Mouse (Mus musculus) 3134 (cell line): ENCODE results near the gene Pgghg.

Experiments used
- DNase-seq: peaks from one replicate; pipeline ENCODE4 v3.0.0-alpha.2; 2011; ENCODE audit warnings: low spot score; ENCODE audit not compliant: insufficient read length; ENCODE audit errors: extremely low read depth

Gene Pgghg

DNA sequence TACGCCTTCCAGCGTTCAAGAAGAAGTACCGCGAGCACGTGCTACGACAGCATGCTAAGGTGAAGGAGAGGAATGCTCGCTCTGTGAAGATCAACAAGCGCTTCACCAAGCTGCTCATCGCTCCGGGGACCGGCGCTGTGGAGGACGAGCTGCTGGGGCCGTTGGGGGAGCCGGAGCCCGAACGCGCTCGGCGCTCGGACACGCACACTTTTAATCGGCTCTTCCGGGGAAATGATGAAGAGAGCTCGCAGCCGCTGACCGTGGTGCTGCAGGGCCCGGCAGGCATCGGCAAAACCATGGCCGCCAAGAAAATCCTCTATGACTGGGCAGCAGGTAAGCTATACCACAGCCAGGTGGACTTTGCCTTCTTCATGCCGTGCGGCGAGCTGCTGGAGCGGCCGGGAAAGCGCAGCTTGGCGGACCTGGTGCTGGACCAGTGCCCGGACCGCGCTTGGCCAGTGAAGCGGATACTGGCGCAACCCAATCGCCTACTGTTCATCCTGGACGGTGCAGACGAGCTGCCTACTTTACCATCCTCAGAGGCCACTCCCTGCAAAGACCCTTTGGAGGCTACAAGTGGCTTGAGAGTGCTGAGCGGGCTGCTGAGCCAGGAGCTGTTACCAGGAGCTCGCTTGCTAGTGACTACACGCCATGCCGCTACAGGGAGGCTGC lies 18.7 kb upstream of the Pgghg start:
- DNase-seq: no peak

DNA sequence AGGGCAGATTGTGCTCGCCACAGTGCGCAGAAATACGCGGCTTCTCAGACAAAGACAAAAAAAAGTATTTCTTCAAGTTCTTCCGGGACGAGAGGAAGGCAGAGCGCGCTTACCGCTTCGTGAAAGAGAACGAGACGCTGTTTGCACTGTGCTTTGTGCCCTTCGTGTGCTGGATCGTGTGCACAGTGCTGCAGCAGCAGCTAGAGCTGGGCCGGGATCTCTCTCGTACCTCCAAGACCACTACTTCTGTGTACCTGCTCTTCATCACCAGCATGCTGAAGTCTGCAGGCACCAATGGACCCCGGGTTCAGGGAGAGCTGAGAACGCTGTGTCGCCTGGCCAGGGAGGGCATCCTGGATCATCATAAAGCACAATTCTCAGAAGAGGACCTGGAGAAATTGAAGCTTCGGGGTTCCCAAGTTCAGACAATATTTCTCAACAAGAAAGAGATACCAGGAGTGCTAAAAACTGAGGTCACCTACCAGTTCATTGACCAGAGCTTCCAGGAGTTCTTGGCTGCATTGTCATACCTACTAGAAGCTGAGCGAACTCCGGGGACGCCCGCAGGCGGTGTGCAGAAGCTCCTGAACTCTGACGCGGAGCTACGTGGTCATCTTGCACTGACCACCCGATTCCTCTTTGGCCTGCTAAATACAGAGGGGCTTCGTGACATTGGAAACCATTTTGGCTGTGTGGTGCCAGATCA lies 18.0 kb upstream of the Pgghg start:
- no peak for DNase-seq

- DNase-seq: no peak
These were observed 14.0 kb upstream of the Pgghg start for GRCm38 (mm10) chr7:140927181-140927580.

- DNase-seq: no peak
These were observed 2.8 kb upstream of the Pgghg start for GRCm38 (mm10) chr7:140938436-140938835.

DNA sequence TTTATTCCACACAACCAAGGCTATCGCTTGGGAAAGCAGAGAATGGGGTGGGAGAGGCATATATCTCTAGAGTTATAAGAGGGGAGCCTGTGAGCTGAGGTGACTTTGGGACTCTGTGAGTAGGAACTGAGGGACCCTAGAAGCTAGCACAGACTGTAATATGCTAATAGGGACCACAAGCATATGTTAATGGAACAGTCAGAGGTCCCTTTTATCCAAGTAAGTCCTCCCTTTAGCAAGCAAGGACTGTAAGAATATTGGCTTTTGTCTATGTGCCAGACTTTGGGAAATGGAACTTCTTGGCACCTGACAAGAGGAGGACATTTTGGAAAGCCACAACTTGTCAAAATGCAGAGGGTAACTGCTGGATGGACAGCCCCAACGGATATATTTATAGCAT lies 2.3 kb upstream of the Pgghg start:
- no peak for DNase-seq

DNA sequence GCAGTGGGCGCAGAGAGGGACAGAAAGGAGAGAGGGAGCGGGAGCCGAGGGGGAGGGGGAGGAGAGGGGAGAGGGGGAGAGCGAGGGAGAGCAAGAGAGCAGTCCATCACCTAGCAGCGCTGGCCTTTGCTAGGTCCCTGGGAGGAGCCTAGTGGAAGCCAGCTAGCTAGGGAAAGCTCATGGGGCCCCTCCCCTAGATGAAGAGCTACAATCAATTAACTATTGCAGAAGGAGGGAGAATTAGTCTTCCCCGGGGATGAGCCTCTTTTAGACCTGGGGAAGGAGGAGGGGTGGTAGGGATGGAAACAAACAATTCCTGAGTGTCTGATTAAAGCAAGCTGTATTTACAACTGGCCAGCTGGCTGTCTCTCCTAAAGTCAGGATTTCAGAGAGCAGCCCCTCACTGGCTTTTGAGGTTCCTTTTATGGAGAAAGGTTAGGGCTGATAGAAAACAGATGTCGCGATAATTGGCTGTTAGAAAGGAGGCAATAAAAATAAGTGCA lies 1.5 kb upstream of the Pgghg start:
- no peak for DNase-seq

DNA sequence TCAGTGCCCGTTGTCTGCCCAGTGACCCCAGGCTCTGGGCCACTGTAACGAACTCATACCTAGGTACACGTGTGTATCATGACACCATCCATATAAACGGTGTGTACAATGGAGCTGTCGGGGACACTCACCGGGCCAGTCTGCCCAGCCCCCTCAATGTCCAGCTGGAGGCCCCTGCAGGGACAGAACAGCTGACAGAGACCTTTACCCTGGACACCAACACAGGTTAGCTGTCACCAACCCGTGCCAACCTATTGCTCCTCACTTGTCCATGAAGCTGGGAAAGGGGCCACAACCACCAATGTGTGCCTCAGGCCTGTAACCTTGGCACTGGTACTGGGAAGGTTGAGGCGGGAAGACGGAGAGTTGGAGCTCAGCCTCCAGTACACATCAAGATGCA lies 1.1 kb downstream of the Pgghg start:
- no peak for DNase-seq

GRCm38 (mm10) chr7:140942811-140943210 lies 1.6 kb downstream of the Pgghg start:
- DNase-seq: no peak

GRCm38 (mm10) chr7:140943356-140943755 lies 2.2 kb downstream of the Pgghg start:
- DNase-seq: no peak

GRCm38 (mm10) chr7:140944236-140944635 lies 3.0 kb downstream of the Pgghg start:
- no peak for DNase-seq

GRCm38 (mm10) chr7:140945247-140945646 lies 4.1 kb downstream of the Pgghg start:
- DNase-seq: no peak

DNA sequence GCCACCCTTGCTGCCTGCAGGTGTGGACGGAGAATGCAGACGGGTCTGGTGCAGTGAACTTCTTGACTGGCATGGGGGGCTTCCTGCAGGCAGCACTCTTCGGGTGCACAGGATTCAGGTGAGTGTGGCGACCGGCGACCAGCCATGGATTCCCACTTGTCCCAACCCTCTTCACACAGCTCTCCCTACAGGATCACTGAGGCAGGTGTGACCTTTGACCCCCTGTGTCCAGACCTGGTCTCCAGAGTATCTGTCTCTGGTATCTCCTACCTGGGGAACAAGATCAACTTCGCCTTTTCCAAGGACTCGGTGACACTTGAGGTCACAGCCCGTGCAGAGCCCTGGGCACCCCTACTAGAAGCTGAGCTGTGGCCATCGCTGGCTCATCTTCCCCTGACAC lies 5.1 kb downstream of the Pgghg start:
- no peak for DNase-seq

- no peak for DNase-seq
These were observed 5.8 kb downstream of the Pgghg start for GRCm38 (mm10) chr7:140946980-140947379.

DNA sequence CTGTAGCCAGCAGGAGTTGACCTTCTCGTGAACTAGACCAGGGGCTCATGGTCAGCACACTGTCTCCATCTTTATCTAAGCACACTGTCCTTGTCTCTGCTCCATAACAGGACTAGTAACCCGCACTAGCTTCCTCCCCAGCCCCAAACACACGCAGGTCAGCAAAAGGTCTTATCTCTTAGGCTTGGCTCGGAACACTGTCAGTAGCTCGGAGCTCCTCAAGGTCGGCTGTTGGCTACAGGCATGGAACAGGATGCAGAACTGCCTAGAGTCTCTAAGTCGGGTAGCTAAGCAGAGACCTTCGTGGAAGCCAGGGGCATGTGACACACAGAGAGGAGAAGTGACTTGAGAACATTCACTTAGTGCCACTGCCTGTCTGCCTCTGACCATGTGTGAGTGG lies 7.0 kb downstream of the Pgghg start:
- DNase-seq: no peak

DNA sequence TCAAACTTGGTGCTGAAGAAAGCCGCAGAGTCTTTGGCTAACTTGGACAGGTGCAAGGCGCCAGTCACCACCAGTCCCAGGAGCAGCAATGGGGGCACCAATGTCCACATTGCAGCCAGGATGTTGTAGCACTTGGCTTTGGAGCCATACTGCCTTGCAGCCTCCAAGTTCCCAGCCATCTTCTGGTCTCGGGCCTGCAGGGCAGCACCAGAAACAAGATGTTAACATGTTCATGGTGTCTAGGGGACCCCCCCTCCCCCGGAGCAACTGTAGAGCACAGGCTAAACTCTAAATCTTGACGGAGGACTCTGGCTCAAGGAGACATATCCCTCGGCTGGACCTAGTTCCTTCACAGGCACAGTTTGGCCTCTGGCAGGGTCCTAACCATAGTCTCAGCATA lies 8.1 kb downstream of the Pgghg start:
- no peak for DNase-seq

DNA sequence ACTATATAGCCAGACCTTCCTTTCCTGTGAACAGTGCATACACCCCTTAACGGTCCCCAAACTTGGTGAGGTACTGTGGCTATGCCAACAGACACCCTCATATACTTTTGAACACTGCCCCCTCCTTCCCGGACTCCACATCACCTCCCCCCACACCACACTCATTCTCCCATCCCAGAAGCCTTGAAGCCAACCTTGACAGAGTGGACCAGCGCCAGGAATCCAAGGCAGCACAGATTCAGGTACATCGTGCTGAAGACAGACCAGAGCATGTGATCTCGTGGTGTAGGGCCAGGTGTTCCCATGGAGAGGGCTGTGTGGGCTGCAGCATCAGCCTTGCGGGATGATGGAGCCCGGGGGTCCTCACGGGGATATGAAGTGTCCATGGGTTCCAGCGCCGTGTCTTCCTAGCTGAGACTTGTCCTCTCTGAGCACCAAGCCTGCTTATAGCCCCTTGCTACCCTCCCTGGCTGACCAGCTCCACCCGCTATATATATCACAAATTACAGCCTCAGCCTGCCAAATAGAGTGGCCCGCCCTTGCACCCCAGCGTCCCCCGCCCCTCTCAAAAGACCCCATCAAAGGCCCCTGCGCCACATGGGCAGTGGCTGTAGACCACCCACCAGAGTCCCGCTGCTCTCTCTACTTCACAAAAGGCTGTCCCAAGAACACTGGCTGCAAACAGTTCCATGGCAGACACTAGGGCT lies 8.8 kb downstream of the Pgghg start, which contains the start of gene Ifitm5:
TSS of gene Ifitm5 (minus strand) at position 468 of the 707 bp plus-strand sequence.
- DNase-seq: no peak

- no peak for DNase-seq
These were observed 9.9 kb downstream of the Pgghg start for GRCm38 (mm10) chr7:140951051-140951450.

DNA sequence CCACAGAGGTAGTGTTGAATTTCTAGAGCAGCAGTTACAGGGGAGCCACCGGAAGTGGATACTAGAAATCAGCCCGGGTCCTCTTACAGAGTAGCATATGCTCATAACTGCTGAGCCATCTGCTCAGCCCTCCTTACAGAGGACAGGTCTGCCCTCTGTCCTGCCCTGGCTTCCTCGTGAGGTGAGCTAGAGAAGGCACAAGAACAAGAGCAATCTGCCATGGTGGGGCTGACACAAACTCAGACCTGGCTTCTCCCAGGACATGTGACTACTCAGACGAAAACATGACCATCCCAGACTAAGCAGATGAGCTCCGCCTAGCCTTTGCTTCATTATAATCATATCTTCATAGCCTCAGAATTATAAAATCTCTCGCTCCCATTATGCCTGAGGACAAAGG lies 10.6 kb downstream of the Pgghg start:
- DNase-seq: no peak

DNA sequence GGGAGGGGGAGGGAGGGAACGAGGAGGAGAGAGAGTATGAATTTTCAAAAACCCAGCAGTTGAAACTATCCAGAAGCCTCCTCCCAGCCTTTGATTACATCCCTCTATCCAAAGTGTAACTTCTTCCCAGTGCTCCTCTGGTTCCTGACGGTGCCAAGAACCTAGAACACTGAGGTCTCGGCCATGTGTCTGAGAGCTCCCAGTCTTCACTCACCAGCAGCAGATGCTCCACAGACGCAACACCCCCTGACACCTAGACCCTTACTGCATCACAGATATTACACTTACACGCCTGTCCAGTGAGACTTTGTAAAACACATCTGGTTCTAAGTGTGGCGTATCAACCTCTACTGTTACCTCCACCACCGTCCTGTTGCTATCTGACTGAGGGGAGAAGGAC lies 11.2 kb downstream of the Pgghg start:
- no peak for DNase-seq

DNA sequence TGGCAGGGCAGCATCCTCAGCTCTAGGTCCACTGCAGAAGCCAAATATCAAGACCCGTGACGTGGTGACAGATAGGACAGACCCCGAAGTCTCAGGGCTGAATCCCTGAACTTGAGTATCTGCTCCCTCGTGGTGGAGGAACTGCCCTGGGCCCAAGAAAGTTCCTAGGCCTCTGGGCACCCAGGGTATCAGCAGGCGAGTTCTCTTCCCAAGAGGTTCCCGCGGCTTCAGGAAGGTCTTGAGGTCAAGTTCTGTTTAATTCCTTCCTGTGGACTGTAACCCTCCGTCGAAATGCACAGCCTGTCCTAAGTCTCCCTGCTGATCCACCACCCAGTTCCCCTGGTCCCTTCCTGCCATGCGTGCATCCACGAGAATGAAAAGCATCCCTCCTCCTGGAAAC lies 11.9 kb downstream of the Pgghg start:
- DNase-seq: no peak
